Mouse (Mus musculus): ENCODE data around the gene Sec23a.
"Not testable (repeated sequence)": the region's sequence is repeated elsewhere in the genome, so short reads cannot be mapped to it uniquely, and the experiment has no call there.

Sec23a gene

GRCm38 (mm10) chr12:58981178-58981661 is 30.6 kb downstream of the Sec23a start:
- DNase-seq: not testable (repeated sequence)

GRCm38 (mm10) chr12:58976966-58977365 is 34.9 kb downstream of the Sec23a start:
- DNase-seq: no peak

GRCm38 (mm10) chr12:58964583-58964982 is 47.2 kb downstream of the Sec23a start:
- DNase-seq: peak; percentile 59

GRCm38 (mm10) chr12:58960844-58961243 is 51.0 kb downstream of the Sec23a start:
- no peak for DNase-seq

GRCm38 (mm10) chr12:58956624-58957023 is 55.2 kb downstream of the Sec23a start:
- DNase-seq: no peak

GRCm38 (mm10) chr12:58956162-58956561 is 55.7 kb downstream of the Sec23a start:
- DNase-seq: no peak

GRCm38 (mm10) chr12:58947879-58948278 is 63.9 kb downstream of the Sec23a start:
- DNase-seq: no peak

GRCm38 (mm10) chr12:58947231-58947630 is 64.6 kb downstream of the Sec23a start:
- DNase-seq: peak; percentile 69

GRCm38 (mm10) chr12:58942544-58942943 is 69.3 kb downstream of the Sec23a start:
- no peak for DNase-seq

GRCm38 (mm10) chr12:58934580-58934979 is 77.2 kb downstream of the Sec23a start:
- no peak for DNase-seq

- DNase-seq: no peak
Measured at GRCm38 (mm10) chr12:58924996-58925395, 86.8 kb downstream of the Sec23a start.

GRCm38 (mm10) chr12:58924025-58924424 is 87.8 kb downstream of the Sec23a start:
- DNase-seq: peak; percentile 65

- DNase-seq: no peak
Measured at GRCm38 (mm10) chr12:58920775-58921174, 91.0 kb downstream of the Sec23a start.

- no peak for DNase-seq
Measured at GRCm38 (mm10) chr12:58919516-58919915, 92.3 kb downstream of the Sec23a start.

- DNase-seq: no peak
Measured at GRCm38 (mm10) chr12:58909826-58910225, 102.0 kb downstream of the Sec23a start.

All from right cerebral cortex, postnatal 4 days (tissue).